Mouse (Mus musculus): ENCODE measurements at regions not wholly inside any gene's neighbourhood (a gene's known extent, or its start where the extent isn't known, plus 50 kb on each side); places are given as distances from the start of the nearest gene placed in this dataset.

DNA sequence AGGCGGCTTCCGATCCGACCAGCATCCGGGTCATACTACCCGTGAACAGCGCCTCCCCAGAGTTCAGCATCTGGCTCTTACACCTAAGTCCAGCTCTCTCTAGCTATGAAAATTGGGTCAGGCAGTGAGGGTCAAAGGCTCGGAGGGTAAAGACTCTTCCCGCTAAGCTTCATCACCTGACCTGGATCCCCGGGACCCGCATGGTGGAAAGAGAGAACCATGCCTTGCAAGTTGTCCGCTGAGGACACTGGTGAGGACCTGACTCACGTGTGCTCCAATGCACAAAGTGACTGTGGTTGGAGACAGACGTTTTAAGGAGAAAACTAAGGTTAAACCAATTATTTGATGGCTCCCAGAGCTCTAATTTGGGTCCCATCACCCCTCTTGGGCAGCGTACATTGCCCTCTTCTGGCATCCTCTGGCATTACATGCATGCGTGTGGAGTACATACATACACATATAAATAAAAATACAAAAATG is 74.6 kb upstream of the Sall4 start:
- no peak for DNase-seq

DNA sequence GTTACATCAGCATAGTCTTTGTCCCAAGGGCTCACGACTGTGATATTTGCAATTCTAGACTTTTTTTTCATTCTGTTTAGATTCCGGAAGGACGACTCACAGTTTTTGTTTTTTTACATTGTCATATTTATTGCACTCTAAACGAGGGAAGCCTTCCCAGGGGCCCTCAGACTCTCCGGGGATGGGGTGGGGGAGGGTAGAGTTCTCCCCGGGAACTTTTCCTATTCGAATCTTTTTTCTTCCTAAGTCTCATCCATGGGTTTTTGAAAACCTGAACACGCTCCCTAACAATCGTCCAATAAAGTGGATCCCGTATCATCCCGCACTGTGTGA is 73.9 kb upstream of the Sall4 start:
- DNase-seq, result no peak

DNA sequence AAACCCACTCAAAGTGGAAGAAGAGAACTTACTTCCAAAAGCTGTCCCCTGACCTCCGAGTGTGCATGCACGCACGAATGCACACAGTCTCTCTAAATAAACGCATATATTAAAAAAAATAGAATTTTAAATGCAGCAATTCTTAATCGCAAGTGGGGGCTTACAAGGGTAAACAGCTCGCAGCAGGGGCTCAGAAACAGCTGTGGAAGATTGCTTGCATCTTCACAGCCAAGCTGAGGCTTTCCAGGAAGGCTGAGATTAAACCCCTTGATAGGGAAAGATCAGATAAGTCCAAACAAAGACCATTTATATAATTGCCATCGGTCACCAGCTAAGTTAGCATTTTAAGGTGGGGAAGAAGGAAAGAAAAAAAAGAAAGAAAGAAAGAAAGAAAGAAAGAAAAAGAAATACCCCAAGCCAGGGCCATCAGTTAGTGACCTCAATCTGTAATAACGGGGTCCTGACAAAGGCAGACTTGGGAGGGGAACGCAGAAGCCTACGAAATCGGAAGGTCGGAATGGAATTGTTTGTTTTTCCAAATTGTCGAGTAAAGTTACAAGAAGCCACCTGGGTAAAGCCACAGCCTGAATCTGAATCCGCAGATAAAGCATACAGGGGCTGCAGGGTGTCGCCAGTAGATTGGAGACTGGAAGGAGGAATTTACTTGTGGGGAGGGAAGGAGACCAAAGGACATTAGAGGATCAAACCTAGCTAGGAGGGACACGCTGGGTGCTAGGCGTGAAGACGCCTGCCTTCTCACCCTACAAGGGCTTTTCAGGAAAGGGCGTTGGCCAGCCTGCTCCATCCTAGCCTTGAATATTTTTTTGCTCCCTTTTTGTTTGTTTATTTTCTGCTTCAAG is 73.3 kb upstream of the Sall4 start:
- no peak for DNase-seq

DNA sequence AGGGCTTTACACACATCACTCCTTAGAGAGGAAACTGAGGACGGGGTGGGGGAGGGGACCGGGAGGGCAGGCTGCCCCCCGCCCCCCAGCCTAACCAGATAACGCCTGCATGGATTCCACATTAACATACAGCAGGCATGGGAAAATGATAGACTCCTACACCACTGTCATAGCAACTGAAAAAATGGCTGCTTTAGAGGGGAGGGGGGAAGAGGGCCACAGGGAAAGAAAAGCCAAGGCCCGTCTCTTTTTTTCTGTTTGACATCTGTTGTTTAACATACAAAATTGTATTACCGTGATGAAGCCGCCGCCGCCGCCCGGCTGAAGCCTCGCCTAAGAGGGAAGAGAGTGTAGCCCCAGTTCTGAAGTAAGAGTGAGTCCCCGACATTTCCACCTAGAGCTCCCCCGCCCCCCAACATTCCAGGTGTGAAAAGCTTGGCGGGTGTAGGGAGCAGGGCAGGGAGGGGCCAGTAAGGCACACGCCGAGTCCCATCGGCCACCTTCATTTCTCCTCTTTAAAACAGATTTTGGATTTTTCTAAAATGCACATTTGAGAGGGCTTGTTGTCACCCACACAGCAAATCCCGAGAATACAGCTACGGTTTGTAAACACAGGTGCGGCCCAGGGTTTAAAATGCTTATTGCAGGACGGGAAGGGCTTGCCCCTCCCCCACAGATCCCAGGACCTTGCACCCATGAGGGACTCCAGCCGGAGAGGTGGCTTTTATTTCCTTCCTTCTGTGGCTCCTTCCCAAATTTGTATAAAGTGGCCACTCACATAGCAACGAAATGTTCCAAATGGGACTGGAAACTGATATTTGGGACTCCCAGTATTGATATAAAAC is 72.3 kb upstream of the Sall4 start:
- peak; percentile 16 for DNase-seq

DNA sequence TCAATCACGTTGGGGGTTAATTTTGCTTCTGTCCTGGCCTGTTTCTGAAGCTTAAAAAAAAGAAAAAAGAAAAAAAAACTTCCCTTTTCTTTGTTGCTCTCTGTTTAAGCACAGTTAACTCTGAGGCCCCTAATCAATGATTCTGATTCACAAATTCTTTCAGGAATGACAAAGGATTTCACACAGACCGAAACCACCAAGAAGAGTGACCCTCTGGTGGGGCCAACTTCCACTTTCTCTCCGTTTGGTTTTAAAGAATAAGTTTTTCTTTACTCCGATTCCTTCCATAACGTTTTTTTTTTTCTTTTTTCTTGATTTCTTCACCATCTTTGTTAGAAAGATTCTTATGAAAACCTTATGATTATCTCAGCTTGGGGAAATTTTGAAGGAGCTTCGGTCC is 71.5 kb upstream of the Sall4 start:
- no peak for DNase-seq

DNA sequence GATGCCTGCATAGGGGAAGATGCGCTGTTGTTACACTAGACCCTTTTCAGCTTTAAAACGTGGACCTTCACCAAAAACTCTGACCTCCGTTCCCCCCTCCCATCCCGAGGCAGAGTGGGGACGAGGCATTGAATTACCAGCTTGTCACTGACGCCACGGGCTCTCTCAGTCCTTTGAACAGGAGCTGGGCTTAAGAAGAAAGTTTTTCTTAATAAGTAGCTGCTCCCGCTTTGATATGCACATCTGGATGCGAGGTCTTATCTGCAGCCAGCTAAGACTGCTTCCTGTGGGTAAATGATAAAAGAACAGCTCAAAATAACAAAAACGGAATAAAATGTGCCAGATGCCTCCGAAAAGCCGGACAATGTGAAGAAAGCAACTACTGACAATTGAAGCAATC is 70.9 kb upstream of the Sall4 start:
- no peak for DNase-seq

DNA sequence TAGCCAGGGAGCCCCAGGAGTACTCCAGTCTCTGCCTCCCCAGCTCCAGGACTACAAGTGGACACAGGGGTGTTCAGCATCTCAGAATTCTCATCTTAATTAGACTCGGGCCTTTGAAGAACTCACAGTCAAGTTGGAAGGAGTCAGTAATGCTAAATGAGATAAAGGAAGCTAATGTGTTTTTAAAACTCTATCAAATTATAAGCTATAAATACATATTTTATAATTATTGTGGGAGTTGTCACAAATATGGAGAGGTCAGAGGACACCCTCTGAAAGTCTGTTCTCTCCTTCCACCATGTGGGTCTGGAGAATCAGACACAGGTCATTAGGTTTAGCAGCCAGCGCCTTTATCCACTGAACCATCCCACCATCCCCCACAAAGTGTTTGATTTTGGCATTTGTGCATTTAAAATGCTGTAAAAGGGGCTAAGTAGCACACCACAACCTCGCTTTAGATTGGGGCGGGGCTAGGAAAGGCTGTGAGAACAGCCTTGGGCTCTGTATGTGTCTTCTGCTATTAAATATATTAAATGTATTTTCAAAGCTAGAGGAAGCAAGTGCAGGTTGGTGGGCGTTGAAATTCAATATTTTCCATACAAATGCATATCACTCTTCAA is 70.3 kb upstream of the Sall4 start:
- DNase-seq, result no peak

DNA sequence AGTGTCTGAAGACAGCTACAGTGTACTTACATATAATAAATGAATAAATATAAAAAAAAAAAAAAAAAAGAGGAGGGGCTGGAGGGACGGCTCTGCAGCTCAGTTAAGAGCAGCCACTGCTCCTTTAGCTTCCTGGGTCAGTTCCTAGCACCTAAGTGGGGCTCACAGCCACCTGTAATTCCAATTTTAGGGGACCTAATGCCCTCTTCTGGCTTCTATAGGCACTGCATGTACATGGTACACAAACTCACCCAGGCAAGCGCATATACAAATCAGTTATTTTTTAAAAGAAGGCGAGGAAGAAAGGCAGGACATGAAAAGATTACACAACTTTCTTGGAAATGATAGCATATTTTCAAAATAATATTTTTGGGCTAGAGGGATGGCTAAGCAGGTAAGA is 67.0 kb upstream of the Sall4 start:
- DNase-seq, result no peak

DNA sequence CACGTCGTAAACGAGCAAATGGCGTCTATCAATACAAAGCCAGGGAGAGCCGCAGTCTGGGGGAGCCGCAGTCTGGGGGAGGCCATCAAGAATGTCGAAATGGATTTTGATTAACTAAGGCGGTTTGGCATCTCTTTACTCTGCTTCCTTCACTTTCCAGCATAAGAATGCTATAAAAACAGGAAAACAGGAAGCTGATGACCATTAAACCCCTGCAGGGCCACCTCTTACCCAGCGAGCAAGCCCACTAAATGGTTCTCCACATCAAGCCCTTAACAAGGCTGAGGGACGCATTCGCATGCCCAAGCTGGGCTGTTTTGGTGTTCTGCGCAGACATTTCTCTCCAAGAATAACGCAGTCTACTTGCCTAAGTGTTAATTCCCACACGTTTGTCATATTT is 64.0 kb upstream of the Sall4 start:
- no peak for DNase-seq

DNA sequence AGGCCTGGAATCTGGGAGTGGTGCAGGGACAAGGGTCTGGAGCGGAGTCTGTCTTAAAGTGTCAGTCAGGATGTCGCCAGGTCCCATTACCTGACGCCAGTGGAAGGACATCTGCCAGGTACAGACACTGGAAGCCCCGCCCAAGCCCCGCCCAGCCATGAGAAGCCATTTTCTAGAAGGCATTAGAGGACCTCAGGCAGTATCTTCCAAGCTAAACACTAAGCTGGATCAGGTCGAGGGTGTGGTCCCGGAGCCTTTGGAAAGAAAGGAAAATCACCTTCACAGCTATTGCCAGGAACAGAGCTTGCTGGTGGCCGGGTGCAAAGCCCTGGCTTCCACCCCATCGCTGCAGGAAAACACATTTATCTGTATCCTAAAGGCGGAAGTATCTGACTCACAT is 52.9 kb upstream of the Sall4 start:
- no peak for DNase-seq
